Mouse (Mus musculus) left cerebral cortex, adult 2 months (tissue): ENCODE data around the gene Ccdc136. TPM values are rescaled to one million over a fixed set of nuclear protein-coding genes. Genes with fewer than 3 reads are reported as not detected.
A peak's percentile ranks its signal among the peaks of the same experiment; 100 is the strongest.

Experiments used
- DNase-seq, 2 experiments: peaks; one replicate each; pipeline ENCODE4 v3.0.0; 2021 to 2022; ENCODE audit warnings: low spot score in 2 of 2, mixed read lengths in 1 of 2; ENCODE audit errors: extremely low spot score in 1 of 2
- H3K27ac ChIP-seq: fragments of 200-600 bp; 2 replicates; pipeline ENCODE4 v1.8.1; 2022
- H3K4me3 ChIP-seq: fragments of 200-600 bp; 2 replicates; pipeline ENCODE4 v1.8.1; 2022
- CTCF ChIP-seq: fragments of 200-600 bp; IDR thresholded peaks from 2 replicates; pipeline ENCODE4 v1.8.1; 2022; ENCODE audit warnings: antibody characterized with exemption, mild to moderate bottlenecking, moderate library complexity
- intact Hi-C: fragments of 180-260 bp; cut with DNase I; formaldehyde crosslinking; loops from one replicate; pipeline ENCODE4 v1.15.1; 2025
- total RNA-seq, 2 experiments: library from RNA; stranded (reverse); gene quantifications; 2 replicates each; pipeline ENCODE4 v1.2.3; 2021

Ccdc136 gene
- total RNA-seq, 2 experiments from 2014 or later, result 104 to 105 TPM

- DNase-seq, result peak; percentile 33 to 50
- intact Hi-C loops, result no loop called here
- TF ChIP-seq CTCF, result no peak
- peak overlapping the region; percentile 84 for H3K4me3 ChIP-seq
- peak overlapping the region; percentile 88; the same call in 1 of the 2 replicates for H3K27ac ChIP-seq
Observed at GRCm38 (mm10) chr6:29397575-29397974, 1.5 kb downstream of the Ccdc136 start.

DNA sequence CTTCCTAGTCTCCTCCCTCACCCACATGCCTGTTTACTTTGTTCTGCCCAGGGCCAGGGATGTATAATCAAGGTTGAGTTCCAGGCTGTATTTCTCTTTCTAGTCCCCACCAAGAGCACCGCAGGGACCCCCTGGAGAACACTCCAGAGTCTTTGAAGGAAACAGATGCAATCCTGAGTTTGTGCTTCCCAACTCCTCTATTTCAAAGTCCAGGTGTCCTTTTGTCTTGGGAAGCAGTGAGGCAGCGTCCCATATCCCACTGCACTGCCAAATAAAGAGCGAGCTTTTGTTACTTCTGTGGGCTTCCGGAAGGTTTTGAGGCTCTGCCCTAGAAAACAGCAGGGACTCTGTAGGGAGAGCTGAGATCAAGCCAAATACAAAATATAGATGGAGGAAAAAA lies 3.7 kb downstream of the Ccdc136 start:
- Histone ChIP-seq H3K4me3 (no peak overlapping the region), H3K27ac (no peak overlapping the region)
- TF ChIP-seq CTCF, result no peak
- intact Hi-C loops, result no loop called here
- no peak for DNase-seq

GRCm38 (mm10) chr6:29402693-29403342 lies 6.7 kb downstream of the Ccdc136 start:
- peak; percentile 37 for TF ChIP-seq CTCF
- DNase-seq, result peak; percentile 24 to 30
- no peak overlapping the region for H3K4me3 ChIP-seq
- no peak overlapping the region for H3K27ac ChIP-seq
- intact Hi-C loops, result no loop called here

- peak in 1 of 2 experiments; percentile 32 for DNase-seq
- no peak overlapping the region for H3K4me3 ChIP-seq
- no peak for TF ChIP-seq CTCF
- intact Hi-C loops, result no loop called here
- H3K27ac ChIP-seq, result peak overlapping the region; percentile 40
Observed at GRCm38 (mm10) chr6:29406412-29406811, 10.3 kb downstream of the Ccdc136 start.

GRCm38 (mm10) chr6:29415446-29415845 lies 19.3 kb downstream of the Ccdc136 start:
- intact Hi-C loops, result no loop called here
- TF ChIP-seq CTCF, result no peak
- no peak overlapping the region for H3K4me3 ChIP-seq
- DNase-seq, result no peak
- H3K27ac ChIP-seq, result no peak overlapping the region

- H3K4me3 ChIP-seq, result no peak overlapping the region
- no peak for DNase-seq
- TF ChIP-seq CTCF, result no peak
- intact Hi-C loops, result no loop called here
- H3K27ac ChIP-seq, result no peak overlapping the region
Observed at GRCm38 (mm10) chr6:29420596-29420995, 24.5 kb downstream of the Ccdc136 start.

DNA sequence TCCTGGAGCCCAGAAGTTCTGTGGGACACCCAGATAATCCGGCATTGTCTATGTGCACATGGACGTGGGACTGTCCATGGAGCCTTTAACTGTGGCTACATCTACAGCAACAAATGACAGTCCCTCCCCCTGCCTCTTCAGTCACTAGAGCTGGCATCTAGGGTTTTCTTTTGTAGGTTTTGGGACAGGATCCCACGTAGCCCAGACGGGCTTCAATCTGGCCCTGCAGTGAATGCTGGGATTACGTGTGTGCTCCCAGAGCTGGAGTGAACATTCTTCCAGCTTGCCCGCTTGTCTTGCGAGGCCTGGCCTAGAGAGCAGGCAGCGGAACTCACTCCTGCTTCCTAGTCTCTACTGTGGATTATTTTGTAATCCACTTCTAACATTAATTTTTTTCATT lies 29.0 kb downstream of the Ccdc136 start:
- no peak for TF ChIP-seq CTCF
- no peak overlapping the region for H3K4me3 ChIP-seq
- intact Hi-C loops, result no loop called here
- H3K27ac ChIP-seq, result no peak overlapping the region
- no peak for DNase-seq

DNA sequence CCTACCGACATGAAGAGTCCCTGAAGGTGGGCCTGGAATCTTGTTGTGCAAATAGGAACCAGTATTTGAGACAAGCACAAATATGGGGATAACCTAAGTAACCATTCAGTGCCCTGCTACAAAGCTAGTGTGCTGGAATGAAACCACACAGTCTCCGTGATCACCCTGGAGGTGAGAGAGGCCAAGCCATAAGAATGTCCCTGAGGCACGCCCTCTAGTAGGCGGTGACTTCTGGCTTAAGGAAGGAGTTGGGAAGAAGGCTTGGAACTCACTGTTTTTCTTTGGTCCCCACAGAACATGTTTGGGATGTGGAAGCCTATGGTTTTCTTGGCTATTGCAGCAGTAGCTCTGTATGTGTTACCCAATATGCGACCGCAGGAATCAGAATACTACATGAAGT lies 30.2 kb downstream of the Ccdc136 start:
- Histone ChIP-seq H3K4me3 (no peak overlapping the region), H3K27ac (no peak overlapping the region)
- intact Hi-C loops, result no loop called here
- TF ChIP-seq CTCF, result no peak
- DNase-seq, result no peak

GRCm38 (mm10) chr6:29428171-29428570 lies 32.1 kb downstream of the Ccdc136 start:
- Histone ChIP-seq H3K4me3 (no peak overlapping the region), H3K27ac (no peak overlapping the region)
- DNase-seq, result no peak
- no peak for TF ChIP-seq CTCF
- intact Hi-C loops, result no loop called here

DNA sequence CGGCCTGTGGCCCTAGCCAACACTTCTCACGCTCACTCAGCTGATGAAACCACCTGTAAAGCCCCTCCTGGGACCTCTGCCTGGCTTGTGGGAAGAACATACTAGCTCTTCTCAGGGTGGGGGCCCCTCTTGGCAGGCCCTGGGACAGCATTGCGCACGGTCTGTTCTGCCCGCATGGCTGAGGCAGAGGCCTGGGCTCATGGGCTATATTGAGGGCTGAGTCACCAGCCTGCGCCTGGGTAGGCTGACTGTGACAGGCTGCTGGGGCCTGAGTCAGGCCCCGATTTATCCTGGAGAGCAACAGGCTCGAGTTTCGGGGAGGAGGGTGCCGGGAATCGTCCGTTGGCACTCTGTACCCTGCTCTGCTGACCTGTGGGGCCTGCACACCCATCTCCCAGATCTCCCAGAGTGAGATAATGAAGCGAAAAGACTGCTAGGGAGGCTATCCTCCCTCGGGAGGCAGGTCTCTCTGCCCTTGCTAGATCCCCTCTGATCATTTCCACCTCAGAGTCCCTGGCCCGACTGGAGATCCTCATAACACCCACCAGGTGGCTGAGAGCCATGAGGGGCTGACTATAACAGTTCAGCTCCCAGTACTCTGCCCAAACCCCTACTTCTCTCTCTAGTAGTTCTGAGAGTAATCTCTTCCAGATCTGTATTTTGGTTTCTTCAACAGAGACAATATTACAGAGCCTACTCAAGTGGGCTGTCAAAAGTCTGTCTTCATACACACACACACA lies 34.7 kb downstream of the Ccdc136 start:
- intact Hi-C loops, result no loop called here
- Histone ChIP-seq H3K4me3 (no peak overlapping the region), H3K27ac (no peak overlapping the region)
- no peak for DNase-seq
- no peak for TF ChIP-seq CTCF

DNA sequence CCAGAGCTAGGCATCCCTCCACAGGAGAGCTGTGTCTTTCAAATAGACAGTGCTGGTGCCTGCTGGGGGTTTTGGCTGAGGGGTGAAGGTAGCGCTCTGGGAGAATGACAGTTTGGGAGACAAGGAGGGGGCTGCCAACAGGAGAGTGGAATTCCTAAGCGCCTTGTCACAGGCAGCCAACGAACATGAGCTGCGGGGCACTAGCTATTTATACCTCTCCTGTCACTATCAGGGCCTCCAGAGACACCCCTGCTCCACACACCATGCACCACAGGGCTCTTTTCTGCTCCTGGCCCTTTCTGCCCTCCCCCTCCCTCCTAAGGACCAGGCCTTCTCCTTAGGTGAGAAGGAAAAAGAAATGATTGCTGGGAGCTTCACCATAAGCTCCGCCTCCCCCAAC lies 35.4 kb downstream of the Ccdc136 start:
- intact Hi-C loops, result no loop called here
- DNase-seq, result no peak
- no peak overlapping the region for H3K4me3 ChIP-seq
- no peak for TF ChIP-seq CTCF
- H3K27ac ChIP-seq, result no peak overlapping the region

- intact Hi-C loops, result no loop called here
- Histone ChIP-seq H3K4me3 (no peak overlapping the region), H3K27ac (no peak overlapping the region)
- TF ChIP-seq CTCF, result no peak
- DNase-seq, result no peak
Observed at GRCm38 (mm10) chr6:29432156-29432555, 36.0 kb downstream of the Ccdc136 start.

DNA sequence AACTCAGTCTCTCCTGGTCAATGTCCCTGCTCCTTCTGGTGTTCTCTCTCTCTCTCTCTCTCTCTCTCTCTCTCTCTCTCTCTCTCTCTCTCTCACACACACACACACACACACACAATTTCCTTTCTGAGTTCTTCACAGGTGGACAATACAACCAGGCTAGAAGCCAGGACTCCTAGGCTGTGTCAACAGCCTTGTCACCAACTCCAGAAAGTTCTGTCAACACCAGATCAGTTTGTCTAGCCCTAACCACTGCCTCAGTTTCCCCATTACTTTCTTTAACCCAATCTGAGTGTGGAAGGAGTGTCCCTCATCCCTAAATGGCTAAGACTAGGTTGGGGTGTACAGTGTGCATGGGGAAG lies 36.5 kb downstream of the Ccdc136 start:
- DNase-seq, result no peak
- Histone ChIP-seq H3K4me3 (no peak overlapping the region; the same call in 1 of the 2 replicates), H3K27ac (no peak overlapping the region)
- intact Hi-C loops, result no loop called here
- no peak for TF ChIP-seq CTCF
